Mouse (Mus musculus): ENCODE data around the gene Ehbp1l1. TPM values are rescaled to one million over a fixed set of nuclear protein-coding genes. Genes with fewer than 3 reads are reported as not detected.

Gene Ehbp1l1
- polyA plus RNA-seq, 1 experiment from 2014 or later = 92.3 TPM

Small RNA genes lying within 50 kb of the gene (microRNA-seq; reads per million reads assigned to microRNA genes)
- not detected for gene Mir6987

Other genes starting within 250 kb of the Ehbp1l1 start
- 50.1 and 52.9 TPM in 2 replicates for gene Mus81, start 237.9 kb downstream of the Ehbp1l1 start, polyA plus RNA-seq (2015; fragmentation: Nextera tagmentation; extraction: Ambion mirVana)
- 1,696 and 1,829 TPM in 2 replicates for gene Cfl1, start 235.9 kb downstream of the Ehbp1l1 start, polyA plus RNA-seq (2015; fragmentation: Nextera tagmentation; extraction: Ambion mirVana)
- not detected in 2 replicates for gene 1700020D05Rik, start 222.5 kb downstream of the Ehbp1l1 start, polyA plus RNA-seq (2015; fragmentation: Nextera tagmentation; extraction: Ambion mirVana)
- 17.2 and 18.3 TPM in 2 replicates for gene Snx32, start 215.8 kb downstream of the Ehbp1l1 start, polyA plus RNA-seq (2015; fragmentation: Nextera tagmentation; extraction: Ambion mirVana)
- 0.54 and 0.61 TPM in 2 replicates for gene Ovol1, start 165.7 kb downstream of the Ehbp1l1 start, polyA plus RNA-seq (2015; fragmentation: Nextera tagmentation; extraction: Ambion mirVana)
- gene Ap5b1, start 158.3 kb downstream of the Ehbp1l1 start, polyA plus RNA-seq (2015; fragmentation: Nextera tagmentation; extraction: Ambion mirVana) = 3.8 and 4.0 TPM in 2 replicates
- 76.7 and 80.0 TPM in 2 replicates for gene Rnaseh2c, start 124.4 kb downstream of the Ehbp1l1 start, polyA plus RNA-seq (2015; fragmentation: Nextera tagmentation; extraction: Ambion mirVana)
- gene Kat5, start 116.1 kb downstream of the Ehbp1l1 start, polyA plus RNA-seq (2015; fragmentation: Nextera tagmentation; extraction: Ambion mirVana) = 30.3 and 31.8 TPM in 2 replicates
- 37.7 and 38.2 TPM in 2 replicates for gene Rela, start 88.8 kb downstream of the Ehbp1l1 start, polyA plus RNA-seq (2015; fragmentation: Nextera tagmentation; extraction: Ambion mirVana)
- gene Sipa1, start 62.6 kb downstream of the Ehbp1l1 start, polyA plus RNA-seq (2015; fragmentation: Nextera tagmentation; extraction: Ambion mirVana) = 23.5 and 24.9 TPM in 2 replicates
- 24.4 and 26.8 TPM in 2 replicates for gene Map3k11, start 37.6 kb downstream of the Ehbp1l1 start, polyA plus RNA-seq (2015; fragmentation: Nextera tagmentation; extraction: Ambion mirVana)
- 11.5 and 13.4 TPM in 2 replicates for gene Pcnx3, start 37.4 kb downstream of the Ehbp1l1 start, polyA plus RNA-seq (2015; fragmentation: Nextera tagmentation; extraction: Ambion mirVana)
- 0.18 and 0.24 TPM in 2 replicates for gene Kcnk7, start 21.9 kb downstream of the Ehbp1l1 start, polyA plus RNA-seq (2015; fragmentation: Nextera tagmentation; extraction: Ambion mirVana)
- 68.6 and 72.3 TPM in 2 replicates for gene Fam89b, start 3.3 kb upstream of the Ehbp1l1 start, polyA plus RNA-seq (2015; fragmentation: Nextera tagmentation; extraction: Ambion mirVana)
- gene Ltbp3, start 14.6 kb upstream of the Ehbp1l1 start, polyA plus RNA-seq (2015; fragmentation: Nextera tagmentation; extraction: Ambion mirVana) = 27.3 and 31.5 TPM in 2 replicates
- 62.1 and 66.6 TPM in 2 replicates for gene Scyl1, start 45.1 kb upstream of the Ehbp1l1 start, polyA plus RNA-seq (2015; fragmentation: Nextera tagmentation; extraction: Ambion mirVana)
- gene Frmd8, start 149.0 kb upstream of the Ehbp1l1 start, polyA plus RNA-seq (2015; fragmentation: Nextera tagmentation; extraction: Ambion mirVana) = 33.6 and 34.8 TPM in 2 replicates
- 4.6 and 5.0 TPM in 2 replicates for gene Slc25a45, start 151.5 kb upstream of the Ehbp1l1 start, polyA plus RNA-seq (2015; fragmentation: Nextera tagmentation; extraction: Ambion mirVana)
- 1.5 and 1.6 TPM in 2 replicates for gene Tigd3, start 167.8 kb upstream of the Ehbp1l1 start, polyA plus RNA-seq (2015; fragmentation: Nextera tagmentation; extraction: Ambion mirVana)
- 97.5 and 103 TPM in 2 replicates for gene Dpf2, start 186.7 kb upstream of the Ehbp1l1 start, polyA plus RNA-seq (2015; fragmentation: Nextera tagmentation; extraction: Ambion mirVana)
- gene Cdc42ep2, start 198.5 kb upstream of the Ehbp1l1 start, polyA plus RNA-seq (2015; fragmentation: Nextera tagmentation; extraction: Ambion mirVana) = 12.4 and 12.6 TPM in 2 replicates
- 48.3 and 55.2 TPM in 2 replicates for gene Pola2, start 237.9 kb upstream of the Ehbp1l1 start, polyA plus RNA-seq (2015; fragmentation: Nextera tagmentation; extraction: Ambion mirVana)